Mouse (Mus musculus) liver, adult (tissue): Measurements from ENCODE around the gene Nek2.

Source experiments
- GATA4 ChIP-seq: IDR thresholded peaks from 2 replicates; pipeline ENCODE4 v1.6.1; 2014; ENCODE audit warnings: mild to moderate bottlenecking, low read length; ENCODE audit not compliant: insufficient replicate concordance

Nek2 gene

GRCm38 (mm10) chr1:191837691-191838090 is 16.4 kb downstream of the Nek2 start:
- TF ChIP-seq GATA4, result no peak

GRCm38 (mm10) chr1:191838994-191839741 is 17.9 kb downstream of the Nek2 start:
- peak; percentile 96 for TF ChIP-seq GATA4

GRCm38 (mm10) chr1:191840774-191841565 is 19.7 kb downstream of the Nek2 start:
- TF ChIP-seq GATA4, result peak; percentile 39; the same call in 1 of the 2 replicates

GRCm38 (mm10) chr1:191842247-191842646 is 21.0 kb downstream of the Nek2 start:
- TF ChIP-seq GATA4, result no peak

GRCm38 (mm10) chr1:191846667-191847066 is 25.4 kb downstream of the Nek2 start:
- no peak for TF ChIP-seq GATA4

DNA sequence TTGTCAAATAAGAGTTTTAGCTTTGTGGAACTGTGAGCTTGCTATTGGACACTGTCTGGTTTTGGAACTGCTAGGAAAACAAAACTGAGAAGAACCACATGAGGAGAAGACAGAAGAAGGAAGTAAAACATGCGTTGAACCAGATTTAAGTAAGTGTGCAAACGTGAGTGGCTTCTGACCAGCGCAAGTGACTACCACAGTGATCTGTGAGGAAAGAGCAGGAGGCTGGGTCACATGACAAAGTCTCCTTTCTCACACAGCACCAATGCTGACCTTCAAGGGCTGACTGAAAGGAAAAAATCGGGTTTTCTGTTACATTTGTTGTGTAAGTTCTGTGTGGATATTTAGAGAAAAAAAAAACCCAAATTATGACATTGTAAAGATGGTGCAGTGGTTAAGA is 28.3 kb downstream of the Nek2 start:
- no peak for TF ChIP-seq GATA4

GRCm38 (mm10) chr1:191853442-191853841 is 32.2 kb downstream of the Nek2 start:
- no peak for TF ChIP-seq GATA4

DNA sequence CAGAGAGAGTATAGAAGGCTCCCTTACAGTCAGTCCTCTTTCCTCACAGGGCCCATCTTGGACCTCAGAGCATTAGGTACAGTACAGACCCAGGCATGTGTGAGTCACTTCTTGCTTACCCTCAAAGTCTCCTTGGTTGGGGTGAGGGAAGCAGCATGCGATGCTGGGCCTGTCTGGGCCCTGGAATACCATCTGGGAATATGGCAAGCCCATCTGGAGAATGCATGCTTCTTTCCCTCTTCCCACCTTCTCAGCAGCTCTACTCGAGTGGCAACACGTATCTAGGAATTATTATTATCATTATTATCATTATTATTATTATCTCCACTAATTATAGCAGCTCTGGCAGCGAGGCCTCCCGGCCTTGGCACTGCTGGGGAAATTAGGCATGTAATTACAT is 33.5 kb downstream of the Nek2 start:
- no peak for TF ChIP-seq GATA4

DNA sequence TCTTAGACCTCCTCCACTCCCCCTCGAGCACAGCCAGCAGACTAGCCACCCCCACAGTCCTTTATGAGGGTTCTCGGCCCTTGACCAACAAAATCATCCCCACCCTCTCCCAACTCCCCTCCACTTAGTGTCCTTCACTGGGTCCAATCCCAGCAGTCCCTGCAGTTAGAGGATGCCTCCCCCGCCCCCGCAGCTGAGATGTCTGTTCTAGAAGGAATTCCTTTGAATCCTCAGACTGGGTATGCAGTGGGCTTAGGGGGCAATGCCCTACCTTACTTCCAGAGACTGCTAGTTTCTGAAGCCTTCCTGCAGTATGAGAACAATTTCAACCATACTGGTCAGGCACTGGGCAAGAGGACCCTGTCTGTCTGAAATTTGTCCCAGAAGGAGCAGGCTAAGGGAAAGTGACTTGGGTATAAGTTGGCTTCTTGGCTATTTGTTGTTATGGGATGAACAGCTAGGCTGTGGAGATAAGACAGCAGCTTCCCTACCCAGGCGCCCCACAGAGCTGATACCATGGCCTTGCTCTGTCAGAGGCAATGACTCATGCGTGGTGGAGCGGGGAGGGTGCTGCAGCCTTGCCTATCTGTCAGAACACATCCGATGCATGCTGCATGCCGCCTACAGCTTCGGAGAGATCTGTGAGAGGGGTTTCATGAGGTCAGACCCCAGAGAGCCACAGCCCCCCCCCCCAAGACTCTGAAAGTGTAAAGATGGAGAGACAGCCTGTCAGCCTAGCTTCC is 34.1 kb downstream of the Nek2 start:
- no peak for TF ChIP-seq GATA4

DNA sequence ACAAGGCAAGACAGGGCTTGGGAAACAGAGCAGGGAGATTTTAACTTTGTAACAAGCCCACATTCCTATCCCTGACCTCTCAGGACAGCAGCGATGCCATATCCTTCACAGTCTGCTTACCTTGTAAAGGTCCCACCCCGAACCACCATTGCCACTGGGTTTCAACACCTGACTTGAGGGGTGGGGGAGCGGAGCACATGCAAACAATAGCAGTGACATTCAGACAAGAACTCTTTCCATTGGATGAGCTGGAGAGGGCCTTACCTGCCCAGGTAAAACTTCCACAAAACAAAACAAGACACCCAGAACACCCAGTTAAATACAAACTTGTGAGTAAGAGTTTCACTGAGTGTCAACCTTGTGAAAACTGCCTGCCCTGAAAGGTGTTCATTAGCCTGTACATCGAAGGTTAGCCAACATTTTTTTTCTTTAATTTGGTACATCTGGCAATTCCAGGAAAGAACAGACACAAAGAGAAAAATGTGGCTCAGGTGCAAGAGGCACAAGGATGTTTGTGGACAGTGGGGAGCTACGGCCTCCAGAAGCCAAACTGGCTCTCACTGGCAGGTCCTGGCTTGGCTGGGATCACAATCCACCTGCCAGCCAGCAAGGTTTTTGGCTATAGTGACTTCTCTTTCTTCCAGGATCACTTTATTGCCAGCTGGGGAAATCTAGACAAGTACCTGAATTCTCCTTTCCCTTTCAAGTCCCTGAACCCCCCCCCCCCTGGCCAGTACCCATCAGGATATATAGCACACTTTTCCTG is 35.8 kb downstream of the Nek2 start:
- TF ChIP-seq GATA4, result no peak

DNA sequence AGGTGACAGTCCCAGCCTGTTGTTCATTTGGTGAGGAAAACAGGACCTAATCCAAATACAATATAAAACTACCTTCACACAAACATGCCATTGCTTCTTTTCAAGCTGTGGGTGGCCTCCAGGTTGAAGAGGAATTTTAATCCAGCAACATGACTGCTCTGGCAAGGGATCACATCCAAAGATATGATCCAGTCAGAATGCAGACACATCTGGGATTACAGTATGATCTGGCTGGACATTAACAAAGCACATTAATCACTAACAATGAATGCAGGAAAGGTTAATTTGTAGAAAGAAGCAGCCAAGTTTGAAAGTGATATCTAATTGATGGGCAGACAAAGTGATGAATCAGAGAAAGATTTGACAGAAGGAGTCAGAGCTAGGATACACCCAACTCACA is 36.9 kb downstream of the Nek2 start:
- no peak for TF ChIP-seq GATA4

DNA sequence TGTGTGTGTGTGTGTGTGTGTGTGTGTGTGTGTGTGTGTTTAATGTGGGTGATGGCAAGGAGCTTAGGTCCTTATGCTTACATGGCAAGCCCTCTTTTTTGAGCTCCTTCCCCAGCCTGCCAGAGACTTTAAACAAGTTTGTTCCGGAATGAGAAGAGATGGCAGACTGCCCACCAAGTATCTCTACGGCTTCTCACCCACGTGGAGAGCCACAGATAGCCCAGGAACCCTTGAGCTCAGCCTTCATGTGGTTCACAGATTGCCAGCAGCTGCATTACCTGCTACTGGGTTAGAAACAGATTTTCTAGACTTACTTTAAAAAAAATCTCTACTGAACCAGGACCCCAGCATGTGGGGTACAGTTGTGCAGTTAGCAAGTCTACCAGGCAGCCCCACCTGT is 38.6 kb downstream of the Nek2 start:
- TF ChIP-seq GATA4, result no peak

DNA sequence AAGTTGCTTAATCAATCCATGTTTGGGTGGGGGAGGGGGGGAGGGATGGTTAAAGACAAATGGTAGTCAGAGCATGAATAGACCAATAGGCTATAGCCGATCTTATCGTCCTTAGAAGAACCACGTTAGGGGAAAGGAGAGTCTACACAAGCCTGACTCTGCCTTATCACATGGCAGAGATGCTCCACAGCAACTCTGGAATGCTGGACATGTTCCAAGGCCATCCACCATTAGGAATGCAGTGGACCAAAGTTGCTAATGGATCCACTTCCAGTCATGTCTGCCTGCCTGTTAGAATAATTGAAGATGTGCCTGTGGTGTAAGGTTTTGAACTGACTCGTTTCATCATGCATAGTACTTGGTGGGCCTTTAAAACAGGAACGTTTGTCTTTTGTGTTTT is 40.0 kb downstream of the Nek2 start:
- TF ChIP-seq GATA4, result no peak

- TF ChIP-seq GATA4, result no peak
These were observed 42.7 kb downstream of the Nek2 start for GRCm38 (mm10) chr1:191863833-191864550.
